Mouse (Mus musculus): ENCODE results near the gene Dpysl4. TPM values are rescaled to one million over a fixed set of nuclear protein-coding genes. Genes with fewer than 3 reads are reported as not detected.

The Dpysl4 gene
- 0.19 TPM for polyA plus RNA-seq (2015; fragmentation: Illumina TruSeq; extraction: RNeasy Lipid Tissue Mini Kit (QIAGEN cat#74804); ENCODE audit: insufficient read depth, low replicate concordance)

DNA sequence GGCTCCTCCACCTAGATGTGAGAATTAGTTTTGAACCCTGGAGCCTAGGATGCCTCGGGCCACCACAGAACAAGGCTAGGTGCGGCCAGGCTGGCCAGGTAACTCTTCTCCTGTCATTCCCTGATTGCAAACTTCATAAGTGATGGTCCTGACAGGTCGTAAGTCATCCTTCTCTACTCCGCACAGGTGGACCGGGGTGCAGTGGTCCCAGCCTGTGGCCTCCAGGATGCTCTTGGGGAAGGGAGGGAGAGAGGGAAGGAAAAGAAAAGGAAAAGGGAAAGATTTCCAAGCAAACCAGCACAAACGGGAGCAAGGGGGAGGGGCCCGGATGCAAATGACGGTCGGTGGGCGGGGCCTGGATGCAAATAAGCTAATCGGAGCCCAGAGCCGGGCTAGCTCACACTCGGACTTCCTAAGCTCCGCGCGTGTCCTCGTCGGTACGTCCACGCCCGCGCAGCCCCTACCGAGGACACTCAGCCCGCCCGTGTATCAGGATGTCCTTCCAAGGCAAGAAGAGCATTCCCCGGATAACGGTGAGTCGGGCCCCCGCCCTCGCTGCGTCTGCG is at the start of gene Dpysl4:
Gene Dpysl4, plus strand, starts transcription at position 373 of the 566 bp plus-strand sequence.

Other genes with a start within 250 kb of the Dpysl4 start
- 44.9 TPM for gene Ppp2r2d, start 239.9 kb upstream of the Dpysl4 start, polyA plus RNA-seq (2015; fragmentation: Illumina TruSeq; extraction: RNeasy Lipid Tissue Mini Kit (QIAGEN cat#74804); ENCODE audit: insufficient read depth, low replicate concordance)
- 46.3 TPM for gene Mapk1ip1, start 239.7 kb upstream of the Dpysl4 start, polyA plus RNA-seq (2015; fragmentation: Illumina TruSeq; extraction: RNeasy Lipid Tissue Mini Kit (QIAGEN cat#74804); ENCODE audit: insufficient read depth, low replicate concordance)
- gene Bnip3, start 176.5 kb upstream of the Dpysl4 start, polyA plus RNA-seq (2015; fragmentation: Illumina TruSeq; extraction: RNeasy Lipid Tissue Mini Kit (QIAGEN cat#74804); ENCODE audit: insufficient read depth, low replicate concordance) = 21.1 TPM
- 0.62 TPM for gene Jakmip3, start 145.3 kb upstream of the Dpysl4 start, polyA plus RNA-seq (2015; fragmentation: Illumina TruSeq; extraction: RNeasy Lipid Tissue Mini Kit (QIAGEN cat#74804); ENCODE audit: insufficient read depth, low replicate concordance)
- gene Lrrc27, start 127.0 kb downstream of the Dpysl4 start, polyA plus RNA-seq (2015; fragmentation: Illumina TruSeq; extraction: RNeasy Lipid Tissue Mini Kit (QIAGEN cat#74804); ENCODE audit: insufficient read depth, low replicate concordance) = 3.1 TPM
- 3.7 TPM for gene Stk32c, start 127.3 kb downstream of the Dpysl4 start, polyA plus RNA-seq (2015; fragmentation: Illumina TruSeq; extraction: RNeasy Lipid Tissue Mini Kit (QIAGEN cat#74804); ENCODE audit: insufficient read depth, low replicate concordance)
- gene Pwwp2b, start 162.5 kb downstream of the Dpysl4 start, polyA plus RNA-seq (2015; fragmentation: Illumina TruSeq; extraction: RNeasy Lipid Tissue Mini Kit (QIAGEN cat#74804); ENCODE audit: insufficient read depth, low replicate concordance) = 2.2 TPM